Mouse (Mus musculus) liver, adult 2 months (tissue): Measurements from ENCODE around the gene Ranbp3l. TPM values are rescaled to one million over a fixed set of nuclear protein-coding genes. Genes with fewer than 3 reads are reported as not detected.
"Not testable (repeated sequence)": the region's sequence is repeated elsewhere in the genome, so short reads cannot be mapped to it uniquely, and the experiment has no call there.

Experiments used
- DNase-seq: peaks from one replicate; pipeline ENCODE4 v3.0.0-alpha.2; 2011; ENCODE audit warnings: low read depth, low spot score; ENCODE audit errors: extremely low read depth
- H3K27ac ChIP-seq: fragments of 200-500 bp; replicated peaks from 2 replicates; pipeline ENCODE4 v1.5.1; 2012; ENCODE audit warnings: low read depth, mild to moderate bottlenecking, control low read depth, inconsistent platforms, low read length; ENCODE audit not compliant: insufficient read depth
- H3K27me3 ChIP-seq: fragments of 200-500 bp; 2 replicates; pipeline ENCODE4 v1.6.1; 2012; ENCODE audit warnings: mild to moderate bottlenecking, moderate library complexity, low read length, inconsistent platforms; ENCODE audit not compliant: control insufficient read depth, insufficient read depth
- H3K36me3 ChIP-seq: fragments of 200-500 bp; 2 replicates; pipeline ENCODE4 v1.6.1; 2012; ENCODE audit warnings: low read length, inconsistent platforms; ENCODE audit not compliant: control insufficient read depth, insufficient read depth
- H3K4me1 ChIP-seq: fragments of 200-500 bp; 2 replicates; pipeline ENCODE4 v1.6.1; 2011; ENCODE audit warnings: low read length; ENCODE audit not compliant: control insufficient read depth, insufficient read depth
- H3K4me3 ChIP-seq: fragments of 200-500 bp; 2 replicates; pipeline ENCODE4 v1.5.1; 2011; ENCODE audit warnings: low read depth, mild to moderate bottlenecking, control low read depth, low read length, moderate library complexity; ENCODE audit not compliant: insufficient read depth
- H3K79me2 ChIP-seq: fragments of 200-500 bp; 2 replicates; pipeline ENCODE4 v1.6.1; 2012; ENCODE audit warnings: inconsistent platforms, mild to moderate bottlenecking, low read length, moderate library complexity; ENCODE audit not compliant: control insufficient read depth, insufficient read depth
- H3K9ac ChIP-seq: fragments of 200-500 bp; 2 replicates; pipeline ENCODE4 v1.6.1; 2012; ENCODE audit warnings: low read depth, mild to moderate bottlenecking, control low read depth, inconsistent platforms, low read length
- CTCF ChIP-seq: fragments of 200-500 bp; IDR thresholded peaks from 2 replicates; pipeline ENCODE4 v1.5.1; 2011; ENCODE audit warnings: low read depth, low read length, control low read depth
- POLR2A ChIP-seq: fragments of 200-500 bp; IDR thresholded peaks from 2 replicates; pipeline ENCODE4 v1.6.1; 2011; ENCODE audit warnings: low read length, control low read depth; ENCODE audit not compliant: insufficient read depth; ENCODE audit errors: extremely low read depth
- WGBS: fragments of 180-500 bp; shearing (Covaris S2); methylation state at CpG from one replicate; pipeline ENCODE4 v1.1.7; 2018; 5-methylcytosine and 5-hydroxymethylcytosine counted together
- polyA plus RNA-seq: library from polyadenylated mRNA; depleted of rRNA; stranded (reverse); fragments of >200 nt; gene quantifications from 2 replicates; pipeline ENCODE4 v1.2.3, GENCODE M21; 2012
- total RNA-seq: library from RNA; depleted of rRNA; stranded (reverse); fragments of >200 nt; gene quantifications from 2 replicates; pipeline ENCODE4 v1.2.3, GENCODE M21; 2014

Gene Ranbp3l
- total and polyA plus RNA-seq, 2 experiments, result 0.55 to 1.8 TPM

GRCm38 (mm10) chr15:8995490-8995889 lies 27.7 kb downstream of the Ranbp3l start:
- Histone ChIP-seq H3K4me1 (no peaks in the 10 kb centered on the region), H3K36me3 (no peaks in the 10 kb centered on the region), H3K27ac (no peak overlapping the region), H3K4me3 (no peak overlapping the region), H3K79me2 (no peaks in the 10 kb centered on the region), H3K27me3 (no peaks in the 10 kb centered on the region), H3K9ac (no peak overlapping the region)
- DNase-seq, result no peak
- 59% methylated on average over 7 of the region's 7 CpGs for WGBS
- TF ChIP-seq POLR2A (no peak), CTCF (no peak)

- no peaks in the 10 kb centered on the region for H3K27me3 ChIP-seq
- TF ChIP-seq CTCF (no peak), POLR2A (no peak)
- H3K9ac ChIP-seq, result no peak overlapping the region
- WGBS, result 85% methylated on average over 2 of the region's 2 CpGs
- no peak overlapping the region for H3K4me3 ChIP-seq
- H3K36me3 ChIP-seq, result no peaks in the 10 kb centered on the region
- H3K27ac ChIP-seq, result no peak overlapping the region
- H3K79me2 ChIP-seq, result no peaks in the 10 kb centered on the region
- H3K4me1 ChIP-seq, result no peaks in the 10 kb centered on the region
- DNase-seq, result no peak
Observed at GRCm38 (mm10) chr15:9002762-9003161, 35.0 kb downstream of the Ranbp3l start.

- H3K36me3 ChIP-seq, result no peaks in the 10 kb centered on the region
- WGBS, result 86% methylated on average over 6 of the region's 6 CpGs
- TF ChIP-seq POLR2A, result no peak
- no peak for TF ChIP-seq CTCF
Observed at GRCm38 (mm10) chr15:9009196-9009595, 41.4 kb downstream of the Ranbp3l start.

GRCm38 (mm10) chr15:9014541-9014940 lies 46.8 kb downstream of the Ranbp3l start:
- no peaks in the 10 kb centered on the region for H3K36me3 ChIP-seq
- no peak overlapping the region for H3K27ac ChIP-seq
- H3K9ac ChIP-seq, result no peak overlapping the region
- H3K79me2 ChIP-seq, result no peaks in the 10 kb centered on the region
- no peak overlapping the region for H3K4me3 ChIP-seq
- H3K4me1 ChIP-seq, result no peaks in the 10 kb centered on the region
- 52% methylated on average over 2 of the region's 2 CpGs for WGBS
- H3K27me3 ChIP-seq, result no peaks in the 10 kb centered on the region
- TF ChIP-seq CTCF, result no peak
- no peak for TF ChIP-seq POLR2A
- DNase-seq, result no peak

More at GRCm38 (mm10) chr15:9009196-9009595, 41.4 kb downstream of the Ranbp3l start:
- Histone ChIP-seq H3K79me2 (no peaks in the 10 kb centered on the region), H3K4me1 (no peaks in the 10 kb centered on the region), H3K27ac (no peak overlapping the region), H3K9ac (no peak overlapping the region), H3K4me3 (no peak overlapping the region), H3K27me3 (no peaks in the 10 kb centered on the region)
- no peak for DNase-seq

- 88% methylated on average over 6 of the region's 6 CpGs for WGBS
- H3K27me3 ChIP-seq, DNase-seq, H3K4me1 ChIP-seq, H3K79me2 ChIP-seq, H3K27ac ChIP-seq, H3K36me3 ChIP-seq, H3K9ac ChIP-seq, H3K4me3 ChIP-seq: not testable (repeated sequence)
Observed at GRCm38 (mm10) chr15:9015496-9015895, 47.7 kb downstream of the Ranbp3l start.

- no peak for DNase-seq
- Histone ChIP-seq H3K27ac (no peak overlapping the region), H3K79me2 (no peaks in the 10 kb centered on the region), H3K27me3 (no peaks in the 10 kb centered on the region), H3K36me3 (no peaks in the 10 kb centered on the region), H3K4me1 (no peaks in the 10 kb centered on the region), H3K9ac (no peak overlapping the region), H3K4me3 (no peak overlapping the region)
- TF ChIP-seq CTCF (no peak), POLR2A (no peak)
Observed at GRCm38 (mm10) chr15:9055704-9056103, 88.0 kb downstream of the Ranbp3l start.
